Mouse (Mus musculus): ENCODE measurements at regions not wholly inside any gene's neighbourhood (a gene's known extent, or its start where the extent isn't known, plus 50 kb on each side); places are given as distances from the start of the nearest gene placed in this dataset.
"Not testable (repeated sequence)": the region's sequence is repeated elsewhere in the genome, so short reads cannot be mapped to it uniquely, and the experiment has no call there.

GRCm38 (mm10) chr13:60470426-60471398, 131.0 kb upstream of the Dapk1 start:
- DNase-seq (ENCODE audit: low read depth, low spot score): no peak

GRCm38 (mm10) chr13:60471602-60472001, 130.1 kb upstream of the Dapk1 start:
- no peak for DNase-seq (ENCODE audit: low read depth, low spot score)

GRCm38 (mm10) chr13:60476366-60476765, 125.4 kb upstream of the Dapk1 start:
- DNase-seq (ENCODE audit: low read depth, low spot score): no peak

GRCm38 (mm10) chr13:60478301-60478700, 123.4 kb upstream of the Dapk1 start:
- DNase-seq (ENCODE audit: low read depth, low spot score): no peak

GRCm38 (mm10) chr13:60479043-60479861, 122.5 kb upstream of the Dapk1 start:
- no peak for DNase-seq (ENCODE audit: low read depth, low spot score)

- no peak for DNase-seq (ENCODE audit: low read depth, low spot score)
These were observed 121.7 kb upstream of the Dapk1 start for GRCm38 (mm10) chr13:60479862-60480730.

- no peak for DNase-seq (ENCODE audit: low read depth, low spot score)
These were observed 120.9 kb upstream of the Dapk1 start for GRCm38 (mm10) chr13:60480731-60481431.

GRCm38 (mm10) chr13:60481451-60481850, 120.3 kb upstream of the Dapk1 start:
- not testable (repeated sequence) for DNase-seq (ENCODE audit: low read depth, low spot score)

- DNase-seq (ENCODE audit: low read depth, low spot score): no peak
These were observed 119.8 kb upstream of the Dapk1 start for GRCm38 (mm10) chr13:60481946-60482345.

GRCm38 (mm10) chr13:60486105-60486504, 115.6 kb upstream of the Dapk1 start:
- DNase-seq (ENCODE audit: low read depth, low spot score): no peak

- DNase-seq (ENCODE audit: low read depth, low spot score): no peak
These were observed 114.9 kb upstream of the Dapk1 start for GRCm38 (mm10) chr13:60486871-60487270.

GRCm38 (mm10) chr13:60488131-60488883, 113.4 kb upstream of the Dapk1 start:
- DNase-seq (ENCODE audit: low read depth, low spot score): no peak

- no peak for DNase-seq (ENCODE audit: low read depth, low spot score)
These were observed 112.9 kb upstream of the Dapk1 start for GRCm38 (mm10) chr13:60488884-60489265.

- no peak for DNase-seq (ENCODE audit: low read depth, low spot score)
These were observed 109.7 kb upstream of the Dapk1 start for GRCm38 (mm10) chr13:60491948-60492464.

- no peak for DNase-seq (ENCODE audit: low read depth, low spot score)
These were observed 107.9 kb upstream of the Dapk1 start for GRCm38 (mm10) chr13:60493836-60494235.

GRCm38 (mm10) chr13:60497714-60498400, 103.9 kb upstream of the Dapk1 start:
- no peak for DNase-seq (ENCODE audit: low read depth, low spot score)

- no peak for DNase-seq (ENCODE audit: low read depth, low spot score)
These were observed 97.6 kb upstream of the Dapk1 start for GRCm38 (mm10) chr13:60504196-60504595.

- DNase-seq (ENCODE audit: low read depth, low spot score): no peak
These were observed 94.1 kb upstream of the Dapk1 start for GRCm38 (mm10) chr13:60507611-60508010.

GRCm38 (mm10) chr13:60508054-60508453, 93.7 kb upstream of the Dapk1 start:
- no peak for DNase-seq (ENCODE audit: low read depth, low spot score)
